Mouse (Mus musculus) C2C12 (cell line): ENCODE results near the gene Iffo2.

Source experiments
- CEBPB ChIP-seq: IDR thresholded peaks from one replicate; pipeline ENCODE4 v1.6.1; 2011; ENCODE audit warnings: low read depth, mild to moderate bottlenecking, control low read depth, moderate library complexity
- CTCF ChIP-seq: IDR thresholded peaks from one replicate; pipeline ENCODE4 v1.5.1; 2011; ENCODE audit not compliant: control insufficient read depth, insufficient read depth, insufficient read length
- FOSL1 ChIP-seq: IDR thresholded peaks from one replicate; pipeline ENCODE4 v1.8.0; 2011; ENCODE audit warnings: mild to moderate bottlenecking, low read length; ENCODE audit not compliant: poor library complexity, insufficient read depth, severe bottlenecking
- MAX ChIP-seq: IDR thresholded peaks from one replicate; pipeline ENCODE4 v1.6.1; 2011; ENCODE audit warnings: mild to moderate bottlenecking, control low read depth
- MYOD1 ChIP-seq: IDR thresholded peaks from one replicate; pipeline ENCODE4 v1.6.1; 2011; ENCODE audit warnings: low read depth; ENCODE audit not compliant: control insufficient read depth, insufficient read length
- MYOG ChIP-seq: IDR thresholded peaks from one replicate; pipeline ENCODE4 v1.6.1; 2011; ENCODE audit not compliant: control insufficient read depth, insufficient read length; ENCODE audit errors: extremely low read depth
- USF1 ChIP-seq: IDR thresholded peaks from one replicate; pipeline ENCODE4 v1.6.1; 2011; ENCODE audit warnings: low read depth, mild to moderate bottlenecking, control low read depth, moderate library complexity

GRCm38 (mm10) chr4:139572928-139573512, 42.7 kb downstream of the Iffo2 start:
- no peak for TF ChIP-seq FOSL1
- no peak for TF ChIP-seq CTCF
- no peak for TF ChIP-seq MAX
- no peak for TF ChIP-seq MYOD1
- TF ChIP-seq USF1 = no peak
- no peak for TF ChIP-seq CEBPB
- TF ChIP-seq MYOG = no peak
